Mouse (Mus musculus) frontal cortex, postnatal 14 days (tissue): ENCODE data around the gene Mrps26.
"Not testable (repeated sequence)": the region's sequence is repeated elsewhere in the genome, so short reads cannot be mapped to it uniquely, and the experiment has no call there.

Experiments used
- DNase-seq, 2 experiments: peaks; one replicate each; pipeline ENCODE4 v3.0.0; 2022; ENCODE audit warnings: low spot score in 2 of 2

The Mrps26 gene

GRCm38 (mm10) chr2:130575873-130576272, 12.3 kb downstream of the Mrps26 start, which contains the start of gene Oxt:
Gene Oxt (plus strand): TSS chr2:130576173.
- DNase-seq = no peak

DNA sequence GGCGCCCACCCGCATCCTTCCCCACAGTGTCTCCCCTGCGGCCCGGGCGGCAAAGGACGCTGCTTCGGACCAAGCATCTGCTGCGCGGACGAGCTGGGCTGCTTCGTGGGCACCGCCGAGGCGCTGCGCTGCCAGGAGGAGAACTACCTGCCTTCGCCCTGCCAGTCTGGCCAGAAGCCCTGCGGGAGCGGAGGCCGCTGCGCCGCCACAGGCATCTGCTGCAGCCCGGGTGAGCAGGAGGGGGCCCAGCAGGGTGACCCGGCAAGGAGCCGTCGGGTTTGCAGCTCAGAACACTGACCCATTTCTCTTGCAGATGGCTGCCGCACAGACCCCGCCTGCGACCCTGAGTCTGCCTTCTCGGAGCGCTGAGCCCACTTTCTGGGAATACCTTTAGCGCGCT, 13.0 kb downstream of the Mrps26 start:
- DNase-seq = not testable (repeated sequence)

DNA sequence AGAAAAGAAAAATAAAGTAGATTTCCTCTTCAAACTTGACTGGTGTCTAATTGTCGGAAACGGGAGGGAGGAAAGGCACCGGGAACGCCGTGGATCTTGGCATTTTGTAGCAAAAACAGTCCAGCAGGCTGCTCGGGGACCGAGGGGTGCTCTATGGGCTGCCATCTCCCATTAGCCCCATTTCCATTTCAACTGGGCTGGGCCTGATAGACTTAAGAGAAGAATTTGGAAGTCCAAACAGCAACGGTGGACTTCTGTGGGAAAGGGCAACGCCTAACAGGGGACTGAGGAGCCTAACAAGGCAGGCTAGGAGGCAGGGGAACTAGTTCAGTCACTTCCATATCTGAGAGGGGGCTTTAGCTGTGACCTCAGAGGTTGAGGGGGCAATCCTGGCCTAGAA, 13.5 kb downstream of the Mrps26 start:
- no peak for DNase-seq

DNA sequence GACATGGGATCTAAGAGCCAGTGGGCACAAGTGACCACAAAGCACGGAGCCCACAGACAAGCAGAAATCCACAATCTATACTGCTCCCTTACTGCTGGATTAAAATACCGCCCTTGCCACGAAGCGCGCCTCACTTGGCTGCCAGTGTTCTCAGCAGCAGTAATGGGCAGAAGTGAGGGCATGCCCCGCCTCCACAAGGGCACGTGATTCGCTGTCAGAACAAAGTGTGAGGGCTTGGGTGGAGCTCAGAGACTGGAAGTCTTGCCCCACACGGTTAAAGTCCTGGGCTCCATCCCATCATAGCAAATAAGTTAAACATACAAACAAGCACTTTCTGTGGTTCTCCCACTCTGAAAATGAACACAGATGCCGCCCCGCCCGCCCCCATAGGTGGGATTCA, 14.1 kb downstream of the Mrps26 start:
- DNase-seq = no peak

DNA sequence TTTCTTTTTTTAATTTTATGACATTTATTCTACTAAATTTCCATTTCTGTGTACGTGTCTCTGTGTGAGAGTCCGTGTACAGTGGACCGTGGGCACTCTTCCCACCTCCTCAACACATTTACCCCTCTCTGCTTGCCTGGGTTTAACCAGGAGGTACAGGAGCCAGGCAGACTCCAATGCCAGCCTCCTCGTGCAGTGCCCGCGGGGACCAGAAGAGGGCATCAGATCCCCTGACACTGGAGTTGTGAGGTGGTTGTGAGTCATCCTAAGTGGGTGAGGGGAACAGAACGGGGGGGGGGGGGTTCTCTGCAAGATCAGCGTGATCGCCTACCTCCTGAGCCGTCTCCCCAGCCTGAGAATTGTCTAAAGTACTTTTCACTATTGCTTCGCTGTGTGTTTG, 14.6 kb downstream of the Mrps26 start:
- DNase-seq = peak in 1 of 2 experiments; percentile 49

- no peak for DNase-seq
These were observed 16.2 kb downstream of the Mrps26 start for GRCm38 (mm10) chr2:130579791-130580190.

- DNase-seq = no peak
These were observed 17.7 kb downstream of the Mrps26 start for GRCm38 (mm10) chr2:130581201-130581600.

DNA sequence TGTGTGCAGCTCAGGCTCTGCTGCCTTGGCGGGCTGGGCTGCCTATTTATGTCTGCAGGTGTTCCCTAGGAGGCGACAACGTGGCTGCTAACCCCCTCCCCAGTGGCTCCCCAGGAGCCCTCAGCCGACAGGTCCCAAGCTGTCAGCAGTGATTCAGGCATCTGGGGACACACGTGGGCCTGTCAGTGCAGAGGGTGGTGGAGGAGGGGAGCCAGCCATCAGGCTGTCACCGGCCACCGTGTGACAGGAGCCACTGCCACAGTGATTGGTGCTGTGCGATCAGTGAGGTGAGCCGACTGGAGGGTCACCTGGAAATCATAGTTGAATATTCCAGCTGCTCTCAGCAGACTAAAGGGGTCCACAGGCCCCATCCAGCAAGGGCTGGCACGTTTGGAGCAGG, 19.0 kb downstream of the Mrps26 start, which contains the start of gene Avp:
Gene Avp (minus strand): TSS at position 3 of the 400 bp plus-strand sequence.
- DNase-seq = no peak

GRCm38 (mm10) chr2:130583902-130584560, 20.5 kb downstream of the Mrps26 start:
- DNase-seq = no peak

GRCm38 (mm10) chr2:130586016-130586415, 22.5 kb downstream of the Mrps26 start:
- DNase-seq = no peak

GRCm38 (mm10) chr2:130588373-130588772, 24.8 kb downstream of the Mrps26 start:
- no peak for DNase-seq

DNA sequence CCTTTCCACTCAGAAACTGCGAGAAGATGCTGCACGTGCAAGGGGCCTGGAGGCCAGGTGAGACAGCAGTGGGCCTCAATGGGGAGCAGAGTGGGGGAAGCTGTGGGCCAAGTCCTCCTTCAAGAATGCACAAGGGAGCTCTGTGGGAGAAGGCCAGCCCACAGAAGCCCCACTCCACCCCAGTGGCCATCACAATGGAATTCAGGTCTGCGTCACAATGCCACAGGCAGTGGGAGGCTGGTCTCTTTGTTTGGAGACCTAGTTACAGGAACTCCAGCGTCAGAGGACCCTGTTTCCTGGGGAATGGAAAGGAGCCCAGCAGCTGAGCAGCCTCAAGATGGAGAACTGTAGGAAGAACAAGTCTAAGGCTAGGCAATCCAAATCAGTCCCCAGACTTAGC, 25.6 kb downstream of the Mrps26 start:
- no peak for DNase-seq

DNA sequence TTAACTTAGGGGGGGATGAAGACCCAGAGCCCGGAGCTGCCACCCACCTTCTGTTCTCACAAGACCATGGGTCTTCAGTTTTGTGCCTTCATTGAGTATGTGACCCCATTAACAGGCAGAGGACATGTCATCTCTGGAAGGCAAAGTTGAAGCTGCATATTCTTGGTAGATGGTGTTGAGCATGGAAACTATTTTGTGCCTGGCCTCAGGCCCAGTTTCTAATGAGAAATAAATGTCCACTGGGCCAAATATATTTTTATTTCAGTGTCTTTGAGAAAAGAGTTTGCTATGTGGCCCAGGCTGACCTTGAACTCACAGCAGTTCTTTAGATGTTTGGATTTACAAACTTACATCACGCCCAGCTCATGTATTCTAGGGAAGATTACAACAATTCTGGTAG, 26.2 kb downstream of the Mrps26 start:
- DNase-seq = no peak

- no peak for DNase-seq
These were observed 27.5 kb downstream of the Mrps26 start for GRCm38 (mm10) chr2:130591016-130591415.

DNA sequence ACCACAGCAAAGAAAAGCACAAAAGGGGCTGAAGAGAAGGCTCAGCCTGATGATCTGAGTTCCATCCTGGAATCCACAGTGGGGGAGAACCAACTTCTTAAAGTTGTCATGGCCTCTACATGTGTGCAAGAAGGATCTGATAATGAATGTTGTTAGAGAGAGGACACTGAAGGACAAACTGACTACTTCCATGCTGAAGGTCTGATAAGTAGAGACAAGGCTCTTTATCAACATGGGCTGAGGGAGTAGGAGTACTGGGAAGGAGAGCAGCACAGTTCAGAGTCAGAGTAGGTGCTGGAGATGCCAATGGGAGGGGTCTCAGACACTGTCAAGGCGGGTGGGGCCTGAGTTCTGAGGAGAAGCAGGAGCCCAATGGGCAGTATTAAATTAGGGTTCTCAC, 32.1 kb downstream of the Mrps26 start:
- no peak for DNase-seq

- DNase-seq = no peak
These were observed 34.1 kb downstream of the Mrps26 start for GRCm38 (mm10) chr2:130597601-130598010.

DNA sequence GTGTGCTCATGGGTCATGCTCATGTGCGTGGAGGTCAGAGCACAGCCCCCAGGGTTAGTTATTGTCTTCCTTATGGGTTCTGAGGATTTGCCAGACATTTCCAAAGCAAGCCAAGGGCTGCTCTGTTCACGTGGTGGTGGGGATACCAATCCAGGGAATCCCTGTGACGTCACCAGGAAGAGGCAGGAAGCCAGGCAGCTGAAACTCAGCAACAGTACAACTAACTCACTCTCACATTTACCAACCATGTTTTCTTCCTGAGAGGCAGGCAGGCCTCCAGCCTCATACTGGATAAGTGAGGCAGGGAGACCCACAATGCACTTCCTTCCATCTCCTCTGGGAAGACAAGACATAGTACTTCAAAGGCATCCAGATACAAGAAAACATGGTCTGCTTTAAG, 34.9 kb downstream of the Mrps26 start:
- DNase-seq = no peak

GRCm38 (mm10) chr2:130602195-130602594, 38.7 kb downstream of the Mrps26 start:
- no peak for DNase-seq

GRCm38 (mm10) chr2:130613091-130613490, 49.5 kb downstream of the Mrps26 start:
- DNase-seq = no peak
